Mouse (Mus musculus) small intestine, adult 10 weeks (tissue): ENCODE results near the gene Faiml. TPM values are rescaled to one million over a fixed set of nuclear protein-coding genes. Genes with fewer than 3 reads are reported as not detected.

Experiments
- polyA plus RNA-seq: library from polyadenylated mRNA; stranded (reverse); fragments of 350-450 nt; fragmentation: Illumina TruSeq; extraction: RNeasy Lipid Tissue Mini Kit (QIAGEN cat#74804); gene quantifications from one replicate; pipeline ENCODE4 v1.2.3, GENCODE M21; 2014; ENCODE audit warnings: low replicate concordance

The Faiml gene
- not detected for polyA plus RNA-seq

DNA sequence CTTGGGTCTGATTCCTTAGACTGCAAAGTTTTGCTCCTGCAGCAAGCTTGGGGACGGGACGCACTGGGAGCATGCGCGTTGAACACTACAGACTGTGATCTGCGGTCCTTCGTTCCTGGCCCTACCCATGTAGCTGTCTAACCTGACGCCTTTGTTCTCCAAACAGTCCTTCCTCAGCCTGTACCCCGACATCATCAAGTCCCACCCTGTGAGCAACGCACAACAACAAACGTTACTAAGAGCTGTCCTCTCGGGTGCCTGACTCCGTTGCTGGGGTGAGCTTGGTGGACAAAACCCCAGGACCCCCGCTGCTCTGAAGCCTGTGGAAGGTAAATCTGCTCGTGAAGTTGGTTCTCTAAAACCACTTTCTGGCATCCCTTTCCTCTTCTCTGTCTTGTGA is at the start of gene Faiml:
Gene Faiml (minus strand): TSS at position 101 of the 400 bp plus-strand sequence.

GRCm38 (mm10) chr9:99243190-99243894 is 6.3 kb upstream of the Faiml start, which contains the start of gene Cep70:
Cep70 (plus strand) TSS chr9:99243367.

Other genes starting within 250 kb of the Faiml start
- 250 TPM for gene Gm1123, start 201.5 kb downstream of the Faiml start, polyA plus RNA-seq
- gene Pik3cb, start 96.6 kb downstream of the Faiml start, polyA plus RNA-seq, result 12.8 TPM
- gene Cep70, start 6.1 kb upstream of the Faiml start, polyA plus RNA-seq, result 31.8 TPM
- 0.19 TPM for gene Esyt3, start 121.3 kb upstream of the Faiml start, polyA plus RNA-seq
- gene Mras, start 200.1 kb upstream of the Faiml start, polyA plus RNA-seq, result 1.1 TPM
- not detected for gene Nme9, start 214.2 kb upstream of the Faiml start, polyA plus RNA-seq